Mouse (Mus musculus) bone marrow, adult 2 months (tissue): ENCODE results near the gene Klhl22. TPM values are rescaled to one million over a fixed set of nuclear protein-coding genes. Genes with fewer than 3 reads are reported as not detected.

Experiments
- H3K27ac ChIP-seq: fragments of 200-500 bp; 2 replicates; pipeline ENCODE4 v1.5.1; 2012; ENCODE audit warnings: low read depth, mild to moderate bottlenecking, control low read depth, inconsistent platforms, low read length; ENCODE audit not compliant: control insufficient read depth, poor library complexity, insufficient read depth
- H3K4me1 ChIP-seq: fragments of 200-500 bp; 2 replicates; pipeline ENCODE4 v1.6.1; 2011; ENCODE audit warnings: low read length; ENCODE audit not compliant: control insufficient read depth, insufficient read depth
- H3K4me3 ChIP-seq: fragments of 200-500 bp; replicated peaks from 2 replicates; pipeline ENCODE3; 2011; ENCODE audit warnings: mild to moderate bottlenecking, low read depth, low read length, control low read depth; ENCODE audit not compliant: control insufficient read depth
- CTCF ChIP-seq: fragments of 200-500 bp; IDR thresholded peaks from 2 replicates; pipeline ENCODE4 v1.5.1; 2011; ENCODE audit warnings: low read length, control low read depth; ENCODE audit not compliant: control insufficient read depth, insufficient read depth
- POLR2A ChIP-seq: fragments of 200-500 bp; IDR thresholded peaks from 2 replicates; pipeline ENCODE4 v1.6.1; 2011; ENCODE audit warnings: low read depth, mild to moderate bottlenecking, control low read depth, low read length, borderline replicate concordance; ENCODE audit not compliant: control insufficient read depth
- WGBS: fragments of 180-500 bp; shearing (Covaris S2); methylation state at CpG from one replicate; pipeline ENCODE4 v1.1.7; 2018; 5-methylcytosine and 5-hydroxymethylcytosine counted together
- polyA plus RNA-seq: library from polyadenylated mRNA; stranded (reverse); fragments of >200 nt; gene quantifications from 2 replicates; pipeline ENCODE4 v1.2.4, GENCODE M21; 2011; ENCODE audit warnings: low replicate concordance; ENCODE audit not compliant: missing spikeins, insufficient read depth, insufficient read length

The Klhl22 gene
- 5.7 and 7.8 TPM in 2 replicates for polyA plus RNA-seq

- Histone ChIP-seq H3K4me1 (peaks cover 2% of the 10 kb centered on the region), H3K27ac (no peak within 1 kb of the TSS; the same call in 1 of the 2 replicates), H3K4me3 (peak within 1 kb of the TSS; percentile 65)
- WGBS = under 1% methylated on average over 28 of the region's 28 CpGs
- TF ChIP-seq CTCF (no peak; the same call in 1 of the 2 replicates), POLR2A (peak; percentile 71; the same call in 1 of the 2 replicates)
Observed at GRCm38 (mm10) chr16:17759344-17759773, at the start of gene Klhl22. Klhl22 (plus strand) TSS chr16:17759618.

GRCm38 (mm10) chr16:17717791-17718190, 41.6 kb upstream of the Klhl22 start:
- H3K4me1 ChIP-seq = no peaks in the 10 kb centered on the region; the same call in 1 of the 2 replicates
- H3K27ac ChIP-seq = no peak overlapping the region
- no peak for TF ChIP-seq POLR2A
- no peak for TF ChIP-seq CTCF
- no peak overlapping the region for H3K4me3 ChIP-seq
- WGBS = 94% methylated on average over 1 of the region's 1 CpGs

DNA sequence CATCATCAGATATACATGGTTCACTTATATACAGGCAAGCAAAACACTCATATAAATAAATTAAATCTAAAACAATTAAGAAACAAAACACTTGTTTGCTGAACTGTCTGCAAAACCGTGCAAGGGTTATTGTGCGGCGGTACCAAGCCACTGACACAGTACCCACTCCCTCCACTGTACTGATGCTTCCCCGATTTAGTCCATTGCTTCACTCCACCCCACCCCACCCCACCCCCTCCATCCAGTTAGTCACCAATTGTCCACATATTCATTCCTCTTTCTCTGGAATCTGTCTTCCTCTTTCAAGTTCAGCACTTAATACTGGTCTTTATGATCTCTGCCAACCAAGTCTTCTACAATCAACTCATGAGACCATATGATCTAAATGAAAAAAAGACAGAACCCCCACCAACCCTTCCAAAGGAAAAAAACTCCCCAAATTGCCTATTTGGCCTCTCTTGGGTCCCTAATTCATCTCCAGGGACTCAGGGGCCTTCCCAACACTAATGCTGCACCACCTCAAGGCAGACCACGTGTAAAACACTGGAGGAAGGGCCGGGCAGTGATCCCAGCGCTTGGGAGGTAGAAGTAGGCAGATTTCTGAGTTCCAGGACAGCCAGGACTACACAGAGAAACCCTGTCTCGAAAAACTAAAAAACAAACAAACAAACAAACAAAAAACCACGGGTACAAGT, 38.2 kb upstream of the Klhl22 start:
- Histone ChIP-seq H3K4me3 (no peak overlapping the region), H3K27ac (no peak overlapping the region), H3K4me1 (peaks cover 1% of the 10 kb centered on the region; the same call in 1 of the 2 replicates)
- 41% methylated on average over 9 of the region's 9 CpGs for WGBS
- no peak for TF ChIP-seq POLR2A

- peaks cover 1% of the 10 kb centered on the region; the same call in 1 of the 2 replicates for H3K4me1 ChIP-seq
- TF ChIP-seq CTCF (no peak), POLR2A (no peak)
- no peak overlapping the region; the same call in 1 of the 2 replicates for H3K27ac ChIP-seq
- peak overlapping the region; percentile 83 for H3K4me3 ChIP-seq
- 1% methylated on average over 10 of the region's 10 CpGs for WGBS
Observed at GRCm38 (mm10) chr16:17721822-17722460, 37.5 kb upstream of the Klhl22 start.

DNA sequence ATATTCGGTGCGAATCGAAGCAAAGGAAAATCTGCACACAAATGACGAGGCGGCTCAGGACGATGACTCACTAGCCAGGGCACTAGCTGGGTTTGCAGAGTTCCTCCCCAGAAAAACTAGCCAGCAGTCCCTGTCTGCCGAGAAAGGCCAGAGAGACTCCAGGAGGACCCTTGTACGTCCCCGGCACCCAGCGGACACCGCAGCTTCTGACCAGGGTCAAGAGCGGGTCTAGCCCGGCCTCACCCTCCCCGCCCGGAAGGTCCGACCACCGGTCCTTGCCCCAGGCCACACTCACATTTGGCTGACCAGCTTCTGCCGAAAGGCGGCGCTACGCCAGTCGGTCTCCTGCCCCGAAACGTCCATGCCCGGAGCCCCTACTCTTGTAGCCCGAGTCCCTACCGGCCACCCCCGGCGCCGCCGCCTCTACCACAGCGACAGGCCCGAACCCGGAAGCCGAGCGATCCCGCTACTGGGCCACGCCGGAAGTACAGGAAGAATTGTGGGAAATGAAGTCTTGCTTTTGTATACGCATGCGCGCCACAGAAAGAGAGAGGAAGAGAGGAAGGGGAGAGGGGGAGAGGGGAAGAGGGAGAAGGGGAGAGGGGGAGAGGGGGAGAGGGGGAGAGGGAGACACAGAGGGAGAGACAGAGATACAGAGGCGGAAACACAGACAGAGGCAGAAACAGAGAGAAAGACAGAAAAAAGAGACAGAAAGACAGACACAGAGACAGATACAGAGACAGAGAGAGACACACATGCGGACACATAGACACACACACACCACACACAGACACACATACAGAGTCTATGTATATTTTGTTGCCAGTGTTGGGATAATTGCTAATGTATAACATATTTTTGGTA, 36.7 kb upstream of the Klhl22 start:
- H3K27ac ChIP-seq = peak overlapping the region; percentile 60
- peaks cover 3% of the 10 kb centered on the region; the same call in 1 of the 2 replicates for H3K4me1 ChIP-seq
- TF ChIP-seq CTCF = peak; percentile 38; the same call in 1 of the 2 replicates
- peak; percentile 70; the same call in 1 of the 2 replicates for TF ChIP-seq POLR2A
- H3K4me3 ChIP-seq = peak overlapping the region; percentile 83
- under 1% methylated on average over 44 of the region's 44 CpGs for WGBS

- H3K4me3 ChIP-seq = no peak overlapping the region
- H3K27ac ChIP-seq = no peak overlapping the region
- TF ChIP-seq POLR2A (no peak), CTCF (no peak)
- 54% methylated on average over 1 of the region's 1 CpGs for WGBS
- H3K4me1 ChIP-seq = peaks cover 3% of the 10 kb centered on the region; the same call in 1 of the 2 replicates
Observed at GRCm38 (mm10) chr16:17723325-17723626, 36.1 kb upstream of the Klhl22 start.

GRCm38 (mm10) chr16:17724448-17724847, 35.0 kb upstream of the Klhl22 start:
- Histone ChIP-seq H3K4me3 (peak overlapping the region; percentile 18), H3K4me1 (peaks cover 3% of the 10 kb centered on the region; the same call in 1 of the 2 replicates), H3K27ac (no peak overlapping the region)
- WGBS = 92% methylated on average over 3 of the region's 3 CpGs
- no peak for TF ChIP-seq POLR2A
- no peak for TF ChIP-seq CTCF

GRCm38 (mm10) chr16:17727179-17727861, 32.1 kb upstream of the Klhl22 start:
- Histone ChIP-seq H3K4me3 (peak overlapping the region; percentile 40), H3K4me1 (peaks cover 3% of the 10 kb centered on the region; the same call in 1 of the 2 replicates), H3K27ac (peak overlapping the region; percentile 27; the same call in 1 of the 2 replicates)
- WGBS = 20% methylated on average over 5 of the region's 5 CpGs
- no peak for TF ChIP-seq POLR2A
- peak; percentile 65 for TF ChIP-seq CTCF
